Mouse (Mus musculus) brain, embryonic 14.5 days (tissue): ENCODE results near the gene Tac2. TPM values are rescaled to one million over a fixed set of nuclear protein-coding genes. Genes with fewer than 3 reads are reported as not detected.
"Not testable (repeated sequence)": the region's sequence is repeated elsewhere in the genome, so short reads cannot be mapped to it uniquely, and the experiment has no call there.

Experiments used
- DNase-seq: peaks from one replicate; pipeline ENCODE4 v3.0.0-alpha.2; 2011; ENCODE audit warnings: low read depth
- CTCF ChIP-seq: fragments of 200-500 bp; IDR thresholded peaks from 2 replicates; pipeline ENCODE4 v1.5.1; 2012; ENCODE audit warnings: inconsistent platforms, mild to moderate bottlenecking, moderate library complexity, borderline replicate concordance; ENCODE audit not compliant: insufficient read depth, insufficient read length; ENCODE audit errors: extremely low read depth
- POLR2A ChIP-seq: fragments of 200-500 bp; IDR thresholded peaks from 2 replicates; pipeline ENCODE4 v1.6.1; 2012; ENCODE audit warnings: mild to moderate bottlenecking, inconsistent platforms, borderline replicate concordance; ENCODE audit not compliant: poor library complexity, insufficient read depth, insufficient read length, severe bottlenecking; ENCODE audit errors: extremely low read depth
- polyA plus RNA-seq: library from polyadenylated mRNA; depleted of rRNA; stranded (reverse); fragments of >200 nt; gene quantifications from 2 replicates; pipeline ENCODE4 v1.2.3, GENCODE M21; 2012; rRNA removed

The Tac2 gene
- polyA plus RNA-seq, 1 experiment = 0.74 TPM

DNA sequence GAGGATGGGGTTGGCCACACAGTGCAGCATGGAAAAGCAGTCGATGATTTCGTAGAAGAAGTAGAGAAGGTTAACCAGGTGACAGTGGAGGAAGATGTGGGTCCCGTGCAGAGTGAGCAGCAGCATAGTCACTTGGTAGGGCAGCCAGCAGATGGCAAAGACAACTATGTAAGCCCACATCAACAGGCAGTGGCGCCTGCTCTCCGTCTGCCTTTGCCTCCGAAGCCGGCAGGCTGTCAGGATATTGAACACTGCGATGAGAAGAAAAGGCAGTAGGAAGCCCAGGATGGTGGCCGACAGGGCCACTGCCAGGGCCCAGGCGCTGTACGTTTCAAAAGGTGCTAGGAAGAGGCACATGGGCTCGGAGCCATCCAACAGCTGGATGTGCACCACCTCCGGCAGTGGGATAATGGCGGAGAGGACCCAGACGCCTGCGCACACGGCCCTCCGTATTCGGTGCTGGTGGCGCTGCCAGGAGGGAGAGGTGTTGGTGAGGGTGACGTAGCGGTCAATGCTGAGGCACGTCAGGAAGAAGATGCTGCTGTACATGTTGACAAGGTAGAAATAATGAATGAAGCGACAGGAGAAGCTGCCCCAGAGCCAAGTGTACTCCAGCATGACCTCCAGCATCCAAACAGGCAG is 26.0 kb downstream of the Tac2 start:
- no peak for DNase-seq

DNA sequence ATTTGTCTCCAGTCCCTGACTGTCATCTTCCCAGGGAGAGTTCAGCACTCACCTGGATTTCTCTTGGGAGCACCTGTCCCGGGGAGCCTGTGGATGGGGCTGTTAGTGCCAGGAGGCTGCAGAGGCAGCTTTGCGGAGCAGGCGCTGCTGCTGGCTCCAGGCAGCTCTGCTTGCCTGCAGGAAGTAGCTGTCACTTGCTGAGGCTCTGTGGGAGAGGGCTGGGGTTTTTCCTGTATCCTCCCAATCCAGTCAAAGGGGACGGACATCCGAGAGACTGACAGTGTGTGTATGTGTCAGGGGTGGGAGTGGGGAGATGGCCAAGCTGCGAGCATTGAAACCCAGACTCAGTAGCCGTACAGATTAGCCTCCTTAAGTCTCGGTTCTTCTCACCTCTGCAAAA is 27.3 kb downstream of the Tac2 start, which contains the start of gene Gpr182:
TSS of gene Gpr182 (minus strand) at position 185 of the 400 bp plus-strand sequence.
- DNase-seq = no peak
- TF ChIP-seq CTCF = no peak
- no peak for TF ChIP-seq POLR2A

More for the DNA sequence above, 26.0 kb downstream of the Tac2 start:
- no peak for TF ChIP-seq CTCF
- TF ChIP-seq POLR2A = no peak

DNA sequence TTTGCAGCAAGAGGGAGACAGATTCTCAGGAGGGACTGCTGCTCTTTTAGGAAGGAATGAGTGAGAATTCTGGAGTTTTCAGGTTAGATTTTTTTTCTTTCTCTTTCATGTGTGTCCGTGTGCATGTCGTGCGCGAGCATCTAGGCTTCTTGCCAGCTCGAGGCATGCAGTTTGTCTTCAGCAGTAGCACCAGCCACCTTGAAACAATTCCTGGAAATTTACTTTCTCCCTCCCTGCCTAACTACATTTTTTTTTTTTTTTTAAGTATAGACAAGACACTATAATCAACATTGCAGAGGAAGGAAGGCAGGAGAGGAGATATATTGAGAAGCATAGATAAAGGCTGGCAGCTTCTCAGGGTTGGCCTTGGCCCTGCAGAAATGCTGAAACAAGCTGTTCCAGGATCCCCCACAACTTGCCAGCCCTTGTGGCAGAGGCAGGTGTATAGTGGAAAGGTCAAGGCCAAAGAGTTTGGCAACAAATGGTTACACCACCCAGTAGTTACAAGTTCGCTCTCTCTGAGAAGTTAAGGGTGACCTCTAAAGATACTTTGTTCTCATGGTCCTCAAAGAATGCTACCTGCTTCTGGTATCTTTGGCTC is 30.4 kb downstream of the Tac2 start:
- no peak for TF ChIP-seq POLR2A
- TF ChIP-seq CTCF = no peak
- DNase-seq = no peak

DNA sequence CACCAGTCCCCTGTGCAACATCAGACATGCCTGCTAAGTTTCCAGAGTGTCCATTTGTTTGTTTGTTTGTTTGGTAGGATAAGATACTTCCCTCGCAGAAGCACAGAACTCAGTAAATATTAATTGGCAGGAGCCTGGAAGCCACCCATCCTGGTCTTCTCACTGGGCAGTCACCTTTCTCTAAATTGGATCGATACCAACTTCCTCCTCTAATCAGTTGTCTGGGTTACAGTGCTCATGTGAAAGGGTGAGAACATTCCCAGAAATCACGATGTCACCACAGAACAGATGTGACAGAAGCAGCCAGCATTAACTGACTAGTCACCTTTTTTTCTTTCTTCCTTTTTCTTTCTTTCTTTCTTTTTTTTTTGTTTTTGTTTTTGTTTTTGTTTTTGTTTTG is 31.0 kb downstream of the Tac2 start:
- no peak for DNase-seq
- no peak for TF ChIP-seq POLR2A
- no peak for TF ChIP-seq CTCF

DNA sequence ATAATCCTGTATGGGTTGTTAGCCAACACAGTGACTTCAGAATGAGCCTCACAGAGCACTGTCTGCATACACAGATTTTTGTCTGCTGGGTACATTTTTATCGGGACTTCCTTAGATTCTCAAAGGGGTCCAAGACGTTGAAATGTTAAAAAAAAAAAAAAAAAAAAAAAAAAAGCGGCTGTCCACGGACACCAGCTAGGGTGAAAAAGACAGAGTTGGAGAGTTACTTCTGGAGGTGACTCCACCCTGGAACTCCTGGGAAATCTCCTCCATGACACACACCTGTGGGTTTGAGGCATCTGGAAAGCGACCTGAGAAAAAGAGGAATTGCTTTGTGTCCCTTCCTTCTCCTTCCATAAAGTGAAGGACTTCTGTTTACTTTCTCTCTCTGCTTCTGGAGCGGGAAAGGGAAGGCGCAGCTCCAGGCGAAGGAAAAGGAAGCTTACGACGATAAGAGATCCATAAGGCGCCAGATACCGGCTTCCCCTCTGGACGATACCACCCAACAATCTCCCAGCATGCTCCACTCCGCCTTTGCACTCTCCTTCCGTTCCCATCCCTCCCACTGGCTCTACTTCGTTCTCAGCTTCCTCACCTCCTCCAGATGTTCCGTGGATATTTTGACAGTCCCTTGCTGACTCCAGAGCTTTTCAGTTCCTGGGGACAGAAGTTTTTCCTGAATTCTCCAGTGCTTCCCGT is 31.6 kb downstream of the Tac2 start:
- no peak for TF ChIP-seq POLR2A
- no peak for TF ChIP-seq CTCF
- no peak for DNase-seq

DNA sequence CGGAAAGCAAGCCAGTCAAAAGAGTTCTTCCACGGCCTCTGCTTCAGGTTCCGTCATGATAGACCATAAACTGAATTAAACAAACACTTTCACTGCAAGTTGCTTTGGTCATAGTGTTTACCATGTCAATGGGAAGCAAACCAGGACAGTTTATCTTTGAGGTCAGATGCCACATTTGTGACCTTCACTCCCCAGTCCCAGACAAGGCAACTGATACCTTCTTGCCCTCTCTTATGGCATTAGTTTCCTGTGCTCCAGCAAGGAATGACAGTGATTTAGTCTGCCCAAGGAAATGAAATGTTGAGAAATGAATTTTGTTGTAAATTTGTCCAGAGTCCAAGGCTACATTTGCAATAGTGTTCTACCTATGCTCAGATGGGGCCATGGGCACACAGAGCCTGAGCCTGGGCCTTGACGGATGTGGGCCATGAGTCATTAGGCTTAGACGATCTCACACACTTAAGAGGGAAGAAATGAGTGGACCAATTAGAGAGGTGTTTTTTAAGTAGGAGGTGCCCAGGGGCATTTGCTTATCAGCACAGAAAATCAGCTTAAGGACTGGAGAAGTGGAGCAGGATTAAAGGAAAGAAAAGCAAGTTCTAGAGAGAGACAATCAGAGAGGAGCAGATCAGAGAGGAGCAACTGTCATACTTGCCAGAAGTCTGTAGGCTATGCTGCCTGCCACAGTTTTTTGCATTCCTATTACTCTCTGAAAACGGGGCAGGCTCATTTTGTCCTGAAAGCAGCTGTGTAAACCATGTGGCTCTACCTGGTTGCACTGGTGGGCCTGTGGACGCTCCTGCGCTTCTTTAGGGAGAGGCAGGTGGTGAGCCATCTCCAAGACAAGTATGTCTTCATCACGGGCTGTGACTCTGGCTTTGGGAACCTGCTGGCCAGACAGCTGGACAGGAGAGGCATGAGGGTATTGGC is 35.2 kb downstream of the Tac2 start, which contains the start of the genes Rdh1 and Rdh16f1:
TSS of gene Rdh1 (plus strand) at position 541 of the 930 bp plus-strand sequence.
TSS of gene Rdh16f1 (plus strand) at position 607 of the 930 bp plus-strand sequence.
- DNase-seq = no peak
- TF ChIP-seq CTCF (no peak), POLR2A (no peak)

DNA sequence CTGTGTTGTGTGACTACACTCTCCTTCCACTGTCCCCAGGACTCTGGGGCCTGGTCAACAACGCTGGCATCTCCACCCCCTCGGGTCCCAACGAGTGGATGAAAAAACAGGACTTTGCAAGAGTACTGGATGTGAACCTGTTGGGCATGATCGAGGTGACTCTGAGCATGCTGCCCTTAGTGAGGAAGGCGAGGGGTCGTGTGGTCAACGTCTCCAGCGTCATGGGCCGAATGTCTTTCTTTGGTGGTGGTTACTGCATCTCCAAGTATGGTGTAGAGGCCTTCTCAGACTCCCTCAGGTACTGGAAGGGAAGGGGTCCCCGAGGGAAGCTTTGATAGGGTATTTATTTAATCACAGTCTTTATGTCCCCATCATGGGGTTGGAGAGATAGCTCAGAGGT is 38.6 kb downstream of the Tac2 start:
- DNase-seq = not testable (repeated sequence)

DNA sequence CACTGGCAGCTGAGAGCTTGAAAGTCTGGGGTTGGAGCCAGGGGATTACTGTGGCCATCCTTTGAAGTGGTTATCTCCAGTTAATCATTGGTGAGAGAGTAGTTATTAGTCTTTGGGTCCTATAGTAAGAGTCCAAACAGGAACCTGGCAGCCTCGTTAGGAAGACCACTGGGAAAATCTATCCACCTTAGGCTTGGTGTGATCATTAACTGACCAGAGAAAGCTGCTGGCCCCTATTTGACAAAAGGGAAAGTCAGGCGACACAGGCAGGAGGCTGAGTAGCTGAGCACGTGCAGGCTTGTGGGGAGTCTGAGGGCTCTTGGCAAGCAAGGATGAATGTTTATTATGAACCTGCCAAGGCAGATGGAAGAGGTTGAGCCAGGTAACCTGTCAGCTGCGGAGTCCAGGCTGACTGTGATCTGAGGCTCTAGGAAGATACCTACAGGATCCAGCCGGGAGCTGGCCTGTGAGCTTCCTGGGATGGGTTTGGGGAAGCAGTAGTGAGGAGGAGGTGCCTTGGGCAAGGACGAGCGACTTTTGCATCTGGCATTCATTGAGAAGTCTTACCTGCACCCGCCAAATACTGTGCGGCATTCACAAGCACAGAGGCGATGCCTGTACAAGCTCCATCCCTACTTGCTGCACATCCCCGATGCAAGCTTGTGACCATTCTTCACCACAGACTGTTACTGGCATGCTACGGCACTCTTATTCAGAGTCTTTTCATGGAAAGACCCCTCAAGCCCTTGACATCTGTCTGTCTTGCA is 39.8 kb downstream of the Tac2 start:
- TF ChIP-seq CTCF (no peak), POLR2A (no peak)
- DNase-seq = no peak

DNA sequence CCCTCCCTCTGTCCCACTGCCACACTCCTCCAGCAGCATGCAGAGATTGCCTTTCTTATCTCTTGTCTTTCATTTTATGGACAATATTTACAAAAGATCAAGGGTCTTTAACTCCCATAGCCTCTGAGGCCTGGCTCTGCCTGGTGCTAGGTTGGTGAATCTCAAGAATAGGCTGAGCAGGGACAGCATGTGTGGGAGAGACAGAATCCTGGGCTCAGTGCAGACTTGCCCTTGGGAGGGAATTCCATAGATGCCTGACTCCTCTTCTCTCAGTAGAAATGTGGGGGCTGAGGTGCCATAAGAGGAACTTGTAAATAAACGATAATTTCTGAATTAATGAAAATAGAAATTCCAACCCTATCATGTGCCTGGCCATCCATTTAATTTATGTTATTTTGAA is 42.3 kb downstream of the Tac2 start:
- no peak for DNase-seq
- TF ChIP-seq CTCF = no peak

DNA sequence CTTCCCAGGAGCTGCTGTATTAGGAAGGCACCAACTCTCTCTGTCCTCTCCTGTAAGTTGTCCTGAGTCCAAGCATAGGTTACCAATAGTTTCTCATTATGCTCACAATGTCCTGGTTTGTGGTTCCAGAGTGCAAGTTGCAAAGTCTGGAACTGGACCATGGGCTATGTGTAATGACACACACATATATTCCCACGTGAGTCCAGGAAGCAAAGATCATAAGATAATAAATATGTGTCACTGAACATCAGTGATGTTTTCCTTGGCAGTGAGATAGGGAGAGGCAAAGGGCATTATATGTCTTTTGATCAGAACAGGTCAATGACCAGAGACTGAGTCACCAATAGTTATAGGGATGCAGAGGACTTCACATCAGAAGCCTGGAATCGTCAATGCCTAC is 51.7 kb downstream of the Tac2 start, which contains the start of gene Rdh9:
TSS of gene Rdh9 (plus strand) at position 376 of the 400 bp plus-strand sequence.
- TF ChIP-seq CTCF = no peak
- no peak for TF ChIP-seq POLR2A
- no peak for DNase-seq

Other genes starting within 250 kb of the Tac2 start
- gene Stac3, start 222.8 kb upstream of the Tac2 start, polyA plus RNA-seq = 6.8 and 9.8 TPM in 2 replicates
- gene Ndufa4l2, start 209.5 kb upstream of the Tac2 start, polyA plus RNA-seq = 10.8 and 13.0 TPM in 2 replicates
- 80.8 and 100 TPM in 2 replicates for gene Shmt2, start 202.0 kb upstream of the Tac2 start, polyA plus RNA-seq
- gene Nxph4, start 189.9 kb upstream of the Tac2 start, polyA plus RNA-seq = 19.9 and 48.8 TPM in 2 replicates
- gene Lrp1, start 103.3 kb upstream of the Tac2 start, polyA plus RNA-seq = 155 and 269 TPM in 2 replicates
- gene Stat6, start 81.5 kb upstream of the Tac2 start, polyA plus RNA-seq = 5.7 and 7.4 TPM in 2 replicates
- gene Nemp1, start 57.6 kb upstream of the Tac2 start, polyA plus RNA-seq = 6.4 and 10.7 TPM in 2 replicates
- 7.4 and 8.0 TPM in 2 replicates for gene Nab2, start 55.9 kb upstream of the Tac2 start, polyA plus RNA-seq
- gene Myo1a, start 19.3 kb upstream of the Tac2 start, polyA plus RNA-seq = 2.0 and 2.6 TPM in 2 replicates
- gene Zbtb39, start 15.1 kb downstream of the Tac2 start, polyA plus RNA-seq = 14.9 and 18.7 TPM in 2 replicates
- 0.83 and 1.2 TPM in 2 replicates for gene Gpr182, start 27.3 kb downstream of the Tac2 start, polyA plus RNA-seq
- gene Rdh1, start 35.2 kb downstream of the Tac2 start, polyA plus RNA-seq = 0.06 and 0.12 TPM in 2 replicates
- 0.29 TPM in 1 of 2 replicates, not detected in the other for gene Rdh16f1, start 35.3 kb downstream of the Tac2 start, polyA plus RNA-seq
- 0.05 and 0.34 TPM in 2 replicates for gene Rdh9, start 51.9 kb downstream of the Tac2 start, polyA plus RNA-seq
- 0.03 TPM in 1 of 2 replicates, not detected in the other for gene Rdh16, start 76.7 kb downstream of the Tac2 start, polyA plus RNA-seq
- not detected in 2 replicates for gene Rdh19, start 125.5 kb downstream of the Tac2 start, polyA plus RNA-seq
- not detected in 2 replicates for gene Rdh16f2, start 142.0 kb downstream of the Tac2 start, polyA plus RNA-seq
- not detected in 2 replicates for gene Rdh7, start 164.3 kb downstream of the Tac2 start, polyA plus RNA-seq
- gene Sdr9c7, start 174.0 kb downstream of the Tac2 start, polyA plus RNA-seq = 0.06 TPM in 1 of 2 replicates, not detected in the other